Mouse (Mus musculus) kidney, adult 2 months (tissue): ENCODE data around the gene Zbtb9.

Source experiments
- CTCF ChIP-seq: fragments of 200-500 bp; conservative IDR thresholded peaks from 2 replicates; pipeline ENCODE4 v1.5.1; 2011; ENCODE audit warnings: low read depth, mild to moderate bottlenecking, control low read depth, low read length, moderate library complexity, mixed read lengths; ENCODE audit not compliant: insufficient read depth, insufficient read length
- POLR2A ChIP-seq: fragments of 200-500 bp; IDR thresholded peaks from one replicate; pipeline ENCODE4 v1.6.1; 2011; ENCODE audit warnings: low read depth, low read length, control low read depth

DNA sequence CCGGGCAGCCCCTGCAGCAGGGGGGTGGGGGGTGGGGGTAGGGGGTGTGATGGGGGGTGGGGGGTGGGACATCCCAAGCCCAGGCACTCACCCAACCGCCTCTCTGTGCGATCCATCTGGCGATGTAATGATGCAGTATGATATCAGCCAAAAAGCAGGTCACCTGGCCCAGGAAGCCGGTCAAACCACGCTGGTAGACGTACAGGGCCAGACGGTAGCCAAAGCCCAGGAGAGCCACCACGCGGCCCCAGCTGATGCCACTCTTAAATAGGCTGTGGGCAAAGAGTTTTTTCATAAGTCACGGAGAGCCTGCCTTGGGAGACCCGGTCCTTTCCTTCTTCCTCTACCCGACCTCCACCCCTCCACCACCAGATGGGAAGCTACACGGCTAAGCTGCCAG, 48.1 kb downstream of the Zbtb9 start:
- TF ChIP-seq CTCF, result no peak
- no peak for TF ChIP-seq POLR2A
